Mouse (Mus musculus) left cerebral cortex, adult 8-10 months (tissue): Measurements from ENCODE around the gene Spata45. TPM values are rescaled to one million over a fixed set of nuclear protein-coding genes. Genes with fewer than 3 reads are reported as not detected.

ENCODE experiments used
- DNase-seq, 2 experiments: peaks; one replicate each; pipeline ENCODE4 v3.0.0; 2022; ENCODE audit warnings: low spot score in 2 of 2
- total RNA-seq, 4 experiments: library from RNA; stranded (reverse); gene quantifications; 2 replicates each; pipeline ENCODE4 v1.2.4; 2022

Spata45 gene
- total RNA-seq, 4 experiments from 2014 or later: not detected

DNA sequence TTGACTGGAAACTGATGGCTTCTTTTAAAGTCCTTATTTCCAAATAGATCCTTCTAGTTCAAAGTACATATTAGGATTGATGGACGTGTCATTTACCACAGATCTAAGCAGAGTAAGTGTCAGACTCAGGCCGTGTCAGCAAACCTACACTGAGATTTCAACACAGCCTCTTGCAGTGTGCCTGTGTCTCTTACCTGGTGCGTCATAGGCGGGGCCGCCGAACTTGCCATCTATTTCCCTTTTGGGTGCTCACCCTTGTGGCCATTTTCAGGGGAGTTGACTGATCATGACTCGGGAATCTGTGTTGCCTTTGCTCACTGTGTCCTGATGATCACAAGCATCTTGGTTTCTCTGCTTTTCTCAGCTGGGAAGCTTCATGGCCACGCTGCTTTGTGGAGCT, 46.8 kb downstream of the Spata45 start:
- no peak for DNase-seq

DNA sequence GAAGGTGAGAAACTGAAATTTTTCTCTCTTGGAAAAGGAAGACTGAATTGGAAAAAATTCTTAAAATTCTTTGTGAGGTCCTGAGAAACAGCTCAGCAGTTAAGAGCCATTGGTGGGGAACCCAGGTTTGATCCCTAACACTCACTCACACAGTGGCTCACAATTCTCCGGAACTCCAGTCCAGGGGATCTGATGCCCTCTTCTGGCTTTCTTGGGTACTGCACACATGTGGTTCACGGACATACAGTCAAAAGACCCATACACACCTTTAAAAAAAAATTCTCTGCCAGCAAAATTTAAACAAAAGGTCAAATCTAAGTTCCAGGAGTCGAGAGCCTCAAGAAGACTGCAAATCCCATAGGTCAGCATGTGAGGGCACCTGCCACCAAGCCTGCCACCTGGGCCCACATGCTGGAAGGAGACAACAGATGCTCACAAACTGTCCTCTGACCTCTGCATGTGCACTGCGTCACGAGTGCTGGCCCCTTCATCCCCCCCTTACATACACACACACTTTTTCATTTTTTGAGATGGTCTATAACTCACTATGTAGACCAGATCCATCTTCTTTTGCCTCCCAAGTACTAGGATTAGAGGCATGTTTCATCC, 48.6 kb downstream of the Spata45 start:
- no peak for DNase-seq

DNA sequence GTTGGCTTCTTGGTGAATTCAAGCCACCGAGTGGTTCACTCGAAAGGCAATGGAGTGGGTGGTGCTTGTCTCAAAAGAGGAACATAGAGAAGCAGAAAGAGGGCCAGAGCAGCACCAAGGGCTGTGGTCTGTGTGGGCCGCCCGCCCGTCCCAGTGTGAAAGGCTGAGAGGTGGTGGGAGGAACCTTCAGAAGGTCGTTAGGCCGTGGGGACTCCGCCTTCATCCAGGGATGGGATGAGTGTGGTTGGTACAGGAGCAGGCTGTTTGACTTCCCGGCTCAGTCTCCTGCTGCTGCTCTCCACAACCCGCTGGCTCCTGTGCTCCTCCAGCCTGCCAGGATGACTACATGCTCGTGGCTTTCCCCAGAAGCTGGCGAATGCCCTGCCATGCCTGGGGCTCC, 49.2 kb downstream of the Spata45 start:
- no peak for DNase-seq

DNA sequence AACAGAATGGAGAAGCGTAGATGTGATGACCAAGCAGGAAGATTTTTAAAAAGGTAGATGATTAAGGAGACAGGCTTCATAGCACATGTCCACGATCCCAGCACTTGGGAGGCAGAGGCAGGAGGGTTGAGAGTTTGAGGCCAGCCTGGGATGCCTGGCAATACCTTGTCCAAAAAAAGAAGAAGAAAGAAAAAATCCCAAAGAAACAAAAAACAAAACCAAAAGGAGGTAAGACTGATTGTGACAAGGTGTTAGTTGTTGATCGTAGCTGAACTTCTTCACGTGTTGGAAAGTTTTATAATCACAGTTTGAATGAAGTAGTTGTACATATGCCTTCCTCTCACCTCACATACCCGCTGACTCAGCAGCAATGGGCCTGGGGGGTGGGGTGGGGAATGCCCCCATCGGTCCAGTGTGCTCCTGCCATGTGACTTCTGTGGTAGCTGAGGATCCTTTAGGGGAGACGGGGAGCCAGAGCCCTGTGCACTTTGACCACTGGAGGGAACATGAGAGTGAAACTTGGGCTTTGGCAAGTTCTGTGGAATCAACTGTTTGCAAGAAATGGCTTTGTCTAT, 50.0 kb downstream of the Spata45 start:
- DNase-seq: no peak

DNA sequence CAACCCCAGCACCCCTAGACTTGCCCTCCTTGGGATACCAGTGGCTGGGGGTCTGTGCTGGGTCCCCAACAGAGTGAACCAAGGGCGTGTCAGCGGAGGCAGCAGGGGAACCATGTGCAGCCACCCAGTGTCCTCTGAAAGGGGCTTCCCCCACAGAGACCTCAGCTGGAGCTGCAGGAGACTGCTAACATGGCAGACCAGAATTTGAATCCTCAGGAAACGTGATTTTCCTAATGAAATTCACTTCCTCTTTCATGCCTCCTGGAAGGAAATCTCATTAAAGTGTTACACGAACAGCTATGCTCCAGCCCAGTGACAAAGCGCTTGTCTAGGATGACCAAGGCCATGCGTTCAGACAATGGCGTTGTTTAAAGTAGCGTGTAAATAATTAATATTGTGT, 50.5 kb downstream of the Spata45 start:
- DNase-seq: no peak

DNA sequence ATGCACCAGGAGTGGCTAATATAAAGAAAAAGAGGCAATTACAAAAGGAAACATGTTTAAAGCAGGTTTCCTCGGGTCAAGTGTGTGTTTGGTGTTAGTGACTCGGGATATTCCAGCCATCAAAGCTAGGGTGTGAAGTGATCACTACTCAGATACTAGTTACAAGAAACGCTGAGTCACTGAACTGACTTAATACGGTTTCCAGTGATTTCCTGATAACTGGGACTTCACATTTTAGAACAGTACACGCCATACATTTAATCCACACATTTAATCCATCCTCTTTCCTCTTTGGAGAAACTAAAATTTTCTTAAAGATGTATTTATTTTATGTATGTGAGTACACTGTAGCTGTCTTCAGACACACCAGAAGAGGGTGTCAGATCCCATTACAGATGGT, 51.5 kb downstream of the Spata45 start:
- DNase-seq: no peak

DNA sequence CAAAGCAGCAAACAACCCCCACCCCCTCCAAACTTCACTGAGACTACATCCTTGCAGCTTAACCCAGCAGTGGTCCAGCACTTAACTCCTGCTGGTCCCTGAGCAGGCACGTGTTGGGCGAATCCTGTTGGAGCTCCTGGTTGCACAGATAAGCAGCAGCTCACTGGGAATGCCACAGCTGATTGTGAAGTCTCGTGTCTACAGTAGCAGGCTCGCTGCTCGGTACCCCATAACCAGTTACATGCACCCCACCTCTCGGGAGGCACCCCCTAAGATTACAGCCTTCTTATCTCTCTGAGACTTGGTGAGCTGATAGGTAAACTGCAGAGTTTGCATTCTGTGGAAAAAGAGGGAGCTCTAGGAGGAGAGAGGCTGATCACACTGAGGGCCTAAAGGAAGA, 52.9 kb downstream of the Spata45 start:
- no peak for DNase-seq

DNA sequence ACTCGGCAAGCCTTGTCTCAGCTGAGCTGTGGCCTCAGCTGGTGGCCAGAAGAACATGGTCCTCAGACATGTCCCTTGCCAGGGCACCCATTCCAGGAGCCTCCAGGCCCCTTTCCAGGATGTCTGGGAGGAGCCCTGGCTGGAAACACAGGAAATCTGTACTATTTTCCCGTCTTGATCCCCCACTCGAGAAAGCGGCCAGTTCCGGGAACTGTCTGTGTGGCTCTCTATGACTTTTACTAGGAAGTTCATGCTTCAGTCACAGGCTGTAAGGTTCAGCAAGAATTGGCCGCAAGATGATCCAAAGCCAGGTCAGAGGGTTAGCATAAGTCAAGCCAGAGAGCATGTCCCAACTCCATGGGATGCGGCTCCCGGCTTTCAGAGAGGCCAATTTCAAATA, 55.6 kb downstream of the Spata45 start:
- no peak for DNase-seq

Other genes starting within 250 kb of the Spata45 start
- gene Rps6kc1, start 124.9 kb upstream of the Spata45 start, total RNA-seq: 100 to 1,000 TPM; 112 to 133 (median 128) TPM
- 10 to 100 TPM; 56.3 to 64.7 (median 57.9) TPM for gene Angel2, start 111.5 kb upstream of the Spata45 start, total RNA-seq
- 1 to 10 TPM; 2.0 to 3.0 (median 2.6) TPM for gene Vash2, start 57.3 kb upstream of the Spata45 start, total RNA-seq
- gene Flvcr1, start 10.5 kb upstream of the Spata45 start, total RNA-seq: 10 to 100 TPM; 12.5 to 15.3 (median 14.3) TPM
- gene Tatdn3, start 26.3 kb downstream of the Spata45 start, total RNA-seq: 10 to 100 TPM; 28.7 to 35.8 (median 31.9) TPM
- 1 to 10 TPM in 1 of 4 experiments, under 1 TPM in 3; 0.37 to 1.3 (median 0.55) TPM for gene Nsl1, start 26.4 kb downstream of the Spata45 start, total RNA-seq
- 1 to 10 TPM in 3 of 4 experiments, under 1 TPM in 1; 0.89 to 5.4 (median 3.9) TPM for gene Batf3, start 61.2 kb downstream of the Spata45 start, total RNA-seq
- gene Fam71a, start 128.2 kb downstream of the Spata45 start, total RNA-seq: not detected
- 1 to 10 TPM; 1.0 to 4.6 (median 2.5) TPM for gene Atf3, start 181.4 kb downstream of the Spata45 start, total RNA-seq